Mouse (Mus musculus): ENCODE results near the gene Hk3. TPM values are rescaled to one million over a fixed set of nuclear protein-coding genes. Genes with fewer than 3 reads are reported as not detected.

Hk3 gene
- under 1 TPM; 0.84 to 0.91 TPM for total RNA-seq (2021)
- polyA plus RNA-seq (2012; rRNA removed), result 1.2 and 1.3 TPM in 2 replicates
- long read RNA-seq, partial matches to known transcripts, result 0 of 4 reads
- long read RNA-seq, other reads (novel, unspliced or antisense), result 1 of 4 reads

GRCm38 (mm10) chr13:55021194-55021779 is at the start of gene Hk3:
Gene Hk3, minus strand, starts transcription at chr13:55021385.
- no peaks in the 10 kb centered on the region for H3K79me2 ChIP-seq (replicated peaks; ENCODE audit: control insufficient read depth, insufficient read depth, low read length)
- intact Hi-C loops (cut with DNase I), result no loop called here
- TF ChIP-seq CTCF (IDR thresholded peaks at IDR 0.05) (no peak), EP300 (IDR thresholded peaks at IDR 0.05; ENCODE audit: insufficient read depth, low read depth, low read length) (no peak), POLR2A (IDR thresholded peaks at IDR 0.05; ENCODE audit: insufficient read depth, low read depth, low read length) (no peak)
- H3K4me1 ChIP-seq (ENCODE audit: control insufficient read depth, insufficient read depth, low read length), result peaks cover 4% of the 10 kb centered on the region
- no peak within 1 kb of the TSS for H3K27ac ChIP-seq
- no peak within 1 kb of the TSS for H3K9ac ChIP-seq (ENCODE audit: low read depth, low read length)
- H3K36me3 ChIP-seq (ENCODE audit: control insufficient read depth, insufficient read depth, low read length), result no peaks in the 10 kb centered on the region
- DNase-seq, result peak in 1 of 2 experiments; percentile 50
- no peak within 1 kb of the TSS for H3K4me3 ChIP-seq
- 70% methylated on average over 13 of the region's 13 CpGs for WGBS
- no peaks in the 10 kb centered on the region for H3K27me3 ChIP-seq (ENCODE audit: control insufficient read depth, insufficient read depth, low read length)

- TF ChIP-seq EP300 (IDR thresholded peaks at IDR 0.05; ENCODE audit: insufficient read depth, low read depth, low read length), result no peak
- no peak for TF ChIP-seq CTCF (IDR thresholded peaks at IDR 0.05)
- TF ChIP-seq POLR2A (IDR thresholded peaks at IDR 0.05; ENCODE audit: insufficient read depth, low read depth, low read length), result no peak
- H3K36me3 ChIP-seq (ENCODE audit: control insufficient read depth, insufficient read depth, low read length), result no peaks in the 10 kb centered on the region
- DNase-seq, result no peak
- H3K9ac ChIP-seq (ENCODE audit: low read depth, low read length), result no peak overlapping the region
- no peaks in the 10 kb centered on the region for H3K79me2 ChIP-seq (replicated peaks; ENCODE audit: control insufficient read depth, insufficient read depth, low read length)
- H3K27me3 ChIP-seq (ENCODE audit: control insufficient read depth, insufficient read depth, low read length), result no peaks in the 10 kb centered on the region
- no peak overlapping the region for H3K4me3 ChIP-seq
- WGBS, result 48% methylated on average over 7 of the region's 7 CpGs
- H3K4me1 ChIP-seq (ENCODE audit: control insufficient read depth, insufficient read depth, low read length), result no peaks in the 10 kb centered on the region
- intact Hi-C loops (cut with DNase I), result loop anchor here (2.0 kb wide), 1 partner anchor 271 kb away; no protein-coding TSS in a partner anchor
- no peak overlapping the region for H3K27ac ChIP-seq
These were observed 48.5 kb upstream of the Hk3 start for GRCm38 (mm10) chr13:55069719-55070118.

- no peaks in the 10 kb centered on the region; the same call in 1 of the 2 replicates for H3K4me1 ChIP-seq (ENCODE audit: control insufficient read depth, insufficient read depth, low read length)
- TF ChIP-seq EP300 (IDR thresholded peaks at IDR 0.05; ENCODE audit: insufficient read depth, low read depth, low read length) (no peak), CTCF (IDR thresholded peaks at IDR 0.05) (no peak), POLR2A (IDR thresholded peaks at IDR 0.05; ENCODE audit: insufficient read depth, low read depth, low read length) (no peak)
- H3K79me2 ChIP-seq (replicated peaks; ENCODE audit: control insufficient read depth, insufficient read depth, low read length), result no peaks in the 10 kb centered on the region
- no peaks in the 10 kb centered on the region for H3K27me3 ChIP-seq (ENCODE audit: control insufficient read depth, insufficient read depth, low read length)
- 73% methylated on average over 2 of the region's 2 CpGs for WGBS
- no peak for DNase-seq
- no peak overlapping the region for H3K9ac ChIP-seq (ENCODE audit: low read depth, low read length)
- H3K36me3 ChIP-seq (ENCODE audit: control insufficient read depth, insufficient read depth, low read length), result no peaks in the 10 kb centered on the region; the same call in 1 of the 2 replicates
- intact Hi-C loops (cut with DNase I), result no loop called here
- no peak overlapping the region for H3K4me3 ChIP-seq
- no peak overlapping the region for H3K27ac ChIP-seq
These were observed 42.1 kb upstream of the Hk3 start for GRCm38 (mm10) chr13:55063276-55063675.

DNA sequence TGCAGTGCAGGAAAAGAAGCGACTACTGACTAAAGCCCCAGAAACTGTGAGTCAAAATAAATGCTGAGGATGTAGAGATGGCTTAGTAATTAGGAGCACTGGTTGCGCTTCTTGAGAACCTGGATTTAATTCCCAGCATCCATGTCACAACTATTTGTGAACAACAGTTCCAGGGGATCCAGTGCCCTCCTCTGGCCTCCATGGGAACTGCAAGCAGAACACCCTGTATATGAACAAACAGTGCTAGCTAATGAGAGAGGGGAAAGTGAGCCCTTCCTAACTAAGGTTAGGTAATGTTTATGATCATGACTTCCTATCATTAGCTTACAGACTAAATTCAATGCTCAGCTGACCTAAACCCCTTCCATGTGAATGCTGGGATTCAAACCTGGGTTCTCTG is 36.9 kb upstream of the Hk3 start:
- 99% methylated on average over 2 of the region's 2 CpGs for WGBS
- Histone ChIP-seq H3K79me2 (replicated peaks; ENCODE audit: control insufficient read depth, insufficient read depth, low read length) (no peaks in the 10 kb centered on the region), H3K27ac (no peak overlapping the region), H3K36me3 (ENCODE audit: control insufficient read depth, insufficient read depth, low read length) (no peaks in the 10 kb centered on the region; the same call in 1 of the 2 replicates), H3K4me1 (ENCODE audit: control insufficient read depth, insufficient read depth, low read length) (no peaks in the 10 kb centered on the region; the same call in 1 of the 2 replicates), H3K9ac (ENCODE audit: low read depth, low read length) (no peak overlapping the region), H3K27me3 (ENCODE audit: control insufficient read depth, insufficient read depth, low read length) (no peaks in the 10 kb centered on the region), H3K4me3 (no peak overlapping the region)
- DNase-seq, result no peak
- TF ChIP-seq POLR2A (IDR thresholded peaks at IDR 0.05; ENCODE audit: insufficient read depth, low read depth, low read length), result no peak
- TF ChIP-seq CTCF (IDR thresholded peaks at IDR 0.05), result peak; percentile 68
- intact Hi-C loops (cut with DNase I), result no loop called here

DNA sequence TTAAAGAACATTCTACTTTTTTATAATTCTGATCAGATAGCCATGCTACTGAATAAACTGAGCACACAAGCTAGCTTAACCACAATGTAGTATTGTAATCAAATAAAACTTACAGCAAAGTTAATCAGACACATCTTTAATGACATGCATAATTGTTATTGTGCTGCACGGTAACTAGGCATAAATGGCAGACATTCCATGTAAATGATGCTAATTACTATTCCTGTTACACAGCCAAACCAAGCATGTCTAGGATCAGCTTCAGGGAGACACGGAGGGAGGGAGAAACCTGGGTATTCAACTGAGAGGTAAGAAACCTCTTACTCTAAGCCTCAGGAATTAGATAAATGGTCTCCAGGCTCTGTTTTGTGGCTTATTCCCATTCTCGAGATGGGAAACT is 26.5 kb upstream of the Hk3 start:
- no peak for DNase-seq
- no peak overlapping the region for H3K27ac ChIP-seq
- H3K4me1 ChIP-seq (ENCODE audit: control insufficient read depth, insufficient read depth, low read length), result no peaks in the 10 kb centered on the region
- no peaks in the 10 kb centered on the region for H3K79me2 ChIP-seq (replicated peaks; ENCODE audit: control insufficient read depth, insufficient read depth, low read length)
- TF ChIP-seq POLR2A (IDR thresholded peaks at IDR 0.05; ENCODE audit: insufficient read depth, low read depth, low read length), result no peak
- no peak for TF ChIP-seq EP300 (IDR thresholded peaks at IDR 0.05; ENCODE audit: insufficient read depth, low read depth, low read length)
- TF ChIP-seq CTCF (IDR thresholded peaks at IDR 0.05), result no peak
- WGBS, result 79% methylated on average over 3 of the region's 3 CpGs
- H3K36me3 ChIP-seq (ENCODE audit: control insufficient read depth, insufficient read depth, low read length), result no peaks in the 10 kb centered on the region; the same call in 1 of the 2 replicates
- intact Hi-C loops (cut with DNase I), result no loop called here
- no peak overlapping the region for H3K4me3 ChIP-seq
- H3K27me3 ChIP-seq (ENCODE audit: control insufficient read depth, insufficient read depth, low read length), result no peaks in the 10 kb centered on the region
- no peak overlapping the region for H3K9ac ChIP-seq (ENCODE audit: low read depth, low read length)

DNA sequence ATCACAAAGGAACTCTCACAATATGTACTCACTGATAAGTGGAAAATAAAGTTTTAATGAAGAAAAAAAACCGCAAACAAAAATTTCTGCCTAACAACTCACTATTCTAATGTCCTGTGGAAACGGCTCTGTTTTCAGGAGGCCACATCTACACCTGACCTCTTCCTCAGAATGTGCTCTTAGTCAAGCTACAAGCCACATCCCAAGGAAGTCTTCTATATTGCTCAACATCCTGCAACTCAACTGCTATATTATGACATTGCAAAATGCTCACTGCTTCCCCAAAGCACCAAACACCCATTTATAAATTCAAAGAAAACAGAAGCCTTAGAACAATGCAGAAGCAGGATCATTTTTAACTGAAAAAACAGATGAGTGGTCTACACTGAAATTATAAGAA is 18.8 kb upstream of the Hk3 start:
- no peak for DNase-seq
- H3K9ac ChIP-seq (ENCODE audit: low read depth, low read length), result no peak overlapping the region
- WGBS, result 90% methylated on average over 2 of the region's 2 CpGs
- TF ChIP-seq EP300 (IDR thresholded peaks at IDR 0.05; ENCODE audit: insufficient read depth, low read depth, low read length), result no peak
- TF ChIP-seq CTCF (IDR thresholded peaks at IDR 0.05), result no peak
- no peak for TF ChIP-seq POLR2A (IDR thresholded peaks at IDR 0.05; ENCODE audit: insufficient read depth, low read depth, low read length)
- no peaks in the 10 kb centered on the region for H3K4me1 ChIP-seq (ENCODE audit: control insufficient read depth, insufficient read depth, low read length)
- H3K36me3 ChIP-seq (ENCODE audit: control insufficient read depth, insufficient read depth, low read length), result no peaks in the 10 kb centered on the region
- intact Hi-C loops (cut with DNase I), result no loop called here
- no peaks in the 10 kb centered on the region for H3K79me2 ChIP-seq (replicated peaks; ENCODE audit: control insufficient read depth, insufficient read depth, low read length)
- H3K27me3 ChIP-seq (ENCODE audit: control insufficient read depth, insufficient read depth, low read length), result no peaks in the 10 kb centered on the region
- H3K27ac ChIP-seq, result no peak overlapping the region
- no peak overlapping the region for H3K4me3 ChIP-seq
